Mouse (Mus musculus): ENCODE measurements around the gene Ing5.
"Not testable (repeated sequence)": the region's sequence is repeated elsewhere in the genome, so short reads cannot be mapped to it uniquely, and the experiment has no call there.

The Ing5 gene

GRCm38 (mm10) chr1:93803556-93804507, at the start of gene Ing5:
Ing5 (plus strand) TSS chr1:93803965.
- DNase-seq (ENCODE audit: extremely low spot score, low spot score) = peak; percentile 100

- DNase-seq (ENCODE audit: extremely low spot score, low spot score) = peak; percentile 86
These were observed 49.0 kb upstream of the Ing5 start, which contains the start of gene Thap4 for GRCm38 (mm10) chr1:93754573-93755290. Thap4 (minus strand) TSS chr1:93754864.

- DNase-seq (ENCODE audit: extremely low spot score, low spot score) = no peak
These were observed 48.5 kb upstream of the Ing5 start for GRCm38 (mm10) chr1:93755291-93755610.

GRCm38 (mm10) chr1:93755618-93756017, 48.1 kb upstream of the Ing5 start:
- no peak for DNase-seq (ENCODE audit: extremely low spot score, low spot score)

GRCm38 (mm10) chr1:93756154-93756553, 47.6 kb upstream of the Ing5 start:
- DNase-seq (ENCODE audit: extremely low spot score, low spot score) = no peak

- DNase-seq (ENCODE audit: extremely low spot score, low spot score) = no peak
These were observed 43.7 kb upstream of the Ing5 start for GRCm38 (mm10) chr1:93760076-93760475.

- not testable (repeated sequence) for DNase-seq (ENCODE audit: extremely low spot score, low spot score)
These were observed 40.2 kb upstream of the Ing5 start for GRCm38 (mm10) chr1:93763531-93763930.

GRCm38 (mm10) chr1:93764871-93765591, 38.7 kb upstream of the Ing5 start:
- DNase-seq (ENCODE audit: extremely low spot score, low spot score) = no peak

GRCm38 (mm10) chr1:93767600-93767999, 36.2 kb upstream of the Ing5 start:
- DNase-seq (ENCODE audit: extremely low spot score, low spot score) = no peak

GRCm38 (mm10) chr1:93769901-93770300, 33.9 kb upstream of the Ing5 start:
- DNase-seq (ENCODE audit: extremely low spot score, low spot score) = no peak

- DNase-seq (ENCODE audit: extremely low spot score, low spot score) = no peak
These were observed 27.1 kb upstream of the Ing5 start for GRCm38 (mm10) chr1:93776686-93777085.

GRCm38 (mm10) chr1:93786912-93787311, 16.9 kb upstream of the Ing5 start:
- no peak for DNase-seq (ENCODE audit: extremely low spot score, low spot score)

- DNase-seq (ENCODE audit: extremely low spot score, low spot score) = no peak
These were observed 9.2 kb upstream of the Ing5 start for GRCm38 (mm10) chr1:93794526-93794925.

- no peak for DNase-seq (ENCODE audit: extremely low spot score, low spot score)
These were observed 7.9 kb upstream of the Ing5 start for GRCm38 (mm10) chr1:93795886-93796285.

- DNase-seq (ENCODE audit: extremely low spot score, low spot score) = peak; percentile 23
These were observed 2.9 kb upstream of the Ing5 start for GRCm38 (mm10) chr1:93800670-93801503.

GRCm38 (mm10) chr1:93801741-93802238, 2.0 kb upstream of the Ing5 start, which contains the start of gene Dtymk:
Dtymk (minus strand) TSS chr1:93801934.
- DNase-seq (ENCODE audit: extremely low spot score, low spot score) = peak; percentile 94

GRCm38 (mm10) chr1:93802771-93803170, 994 bp upstream of the Ing5 start:
- no peak for DNase-seq (ENCODE audit: extremely low spot score, low spot score)

GRCm38 (mm10) chr1:93804818-93805217, 1.1 kb downstream of the Ing5 start:
- no peak for DNase-seq (ENCODE audit: extremely low spot score, low spot score)

- DNase-seq (ENCODE audit: extremely low spot score, low spot score) = no peak
These were observed 1.6 kb downstream of the Ing5 start for GRCm38 (mm10) chr1:93805221-93805951.

GRCm38 (mm10) chr1:93808871-93809270, 5.1 kb downstream of the Ing5 start:
- no peak for DNase-seq (ENCODE audit: extremely low spot score, low spot score)

Measured in neural tube, embryonic 10.5 days (tissue).